Mouse (Mus musculus) heart, embryonic 14.5 days (tissue): ENCODE results near the gene Mrrf. TPM values are rescaled to one million over a fixed set of nuclear protein-coding genes. Genes with fewer than 3 reads are reported as not detected.

Experiments used
- ATAC-seq: fragments of 200-750 bp; cut with Nextera tagmentation; 2 replicates; pipeline ENCODE4 v1.8.0; 2017; ENCODE audit warnings: low read depth, moderate TSS enrichment; ENCODE audit not compliant: insufficient number of reproducible peaks, insufficient read depth, low FRiP score
- H3K27ac ChIP-seq, 2 experiments: fragments of 200-500 bp in 1 of 2; fragments of 300-500 bp in 1 of 2; sonication (generic) in 1 of 2; replicated peaks in 1 of 2; 2 replicates each; pipeline ENCODE4 v1.5.1; 2012 to 2014; ENCODE audit warnings: low read depth in 2 of 2, low read length in 2 of 2, control low read depth in 1 of 2, mild to moderate bottlenecking in 1 of 2, mixed read lengths in 1 of 2; ENCODE audit not compliant: control insufficient read depth in 1 of 2, insufficient read depth in 1 of 2
- H3K27me3 ChIP-seq: fragments of 300-500 bp; sonication (generic); 2 replicates; pipeline ENCODE4 v1.6.1; 2014; ENCODE audit warnings: mild to moderate bottlenecking, low read length, control low read depth; ENCODE audit not compliant: control insufficient read depth, insufficient read depth
- H3K36me3 ChIP-seq: fragments of 300-500 bp; sonication (generic); 2 replicates; pipeline ENCODE4 v1.6.1; 2014; ENCODE audit warnings: mild to moderate bottlenecking, control low read depth, low read length, mixed read lengths; ENCODE audit not compliant: control insufficient read depth, insufficient read depth
- H3K4me1 ChIP-seq, 2 experiments: fragments of 200-500 bp in 1 of 2; fragments of 300-500 bp in 1 of 2; sonication (generic) in 1 of 2; 2 replicates each; pipeline ENCODE4 v1.6.1; 2012 to 2014; ENCODE audit warnings: low read length in 2 of 2, control low read depth in 1 of 2, mixed read lengths in 1 of 2; ENCODE audit not compliant: control insufficient read depth in 2 of 2, insufficient read depth in 2 of 2
- H3K4me2 ChIP-seq: fragments of 300-500 bp; sonication (generic); 2 replicates; pipeline ENCODE4 v1.6.1; 2014; ENCODE audit warnings: mild to moderate bottlenecking, low read length
- H3K4me3 ChIP-seq, 2 experiments: fragments of 200-500 bp in 1 of 2; fragments of 300-500 bp in 1 of 2; sonication (generic) in 1 of 2; 2 replicates each; pipeline ENCODE4 v1.5.1; 2012 to 2014; ENCODE audit warnings: low read length in 2 of 2, mild to moderate bottlenecking in 2 of 2, control low read depth in 1 of 2, low read depth in 1 of 2, moderate library complexity in 1 of 2; ENCODE audit not compliant: control insufficient read depth in 1 of 2, insufficient read depth in 1 of 2
- H3K9ac ChIP-seq: fragments of 300-500 bp; sonication (generic); 2 replicates; pipeline ENCODE4 v1.6.1; 2014; ENCODE audit warnings: mild to moderate bottlenecking, low read length
- H3K9me3 ChIP-seq: fragments of 300-500 bp; sonication (generic); 2 replicates; pipeline ENCODE4 v1.6.1; 2016; ENCODE audit warnings: low read length, control low read depth; ENCODE audit not compliant: control insufficient read depth
- WGBS: fragments of 180-500 bp; shearing (Covaris S2); extraction: QIAGEN DNeasy Blood & Tissue Kit; methylation state at CpG from one replicate; pipeline ENCODE4 v1.1.7; 2014; 5-methylcytosine and 5-hydroxymethylcytosine counted together
- polyA plus RNA-seq: library from polyadenylated mRNA; unstranded; fragments of >200 nt; fragmentation: Nextera tagmentation; extraction: Ambion mirVana; gene quantifications from 2 replicates; pipeline ENCODE4 v1.2.1, GENCODE M21; 2014

Mrrf gene
- polyA plus RNA-seq, 1 experiment from 2014 or later = 45.1 TPM

- Histone ChIP-seq H3K27me3 (peaks cover 41% of the 10 kb centered on the region), H3K27ac (no peak overlapping the region), H3K9ac (peak overlapping the region; percentile 68), H3K4me2 (peak overlapping the region; percentile 86), H3K9me3 (no peaks in the 10 kb centered on the region), H3K4me1 (peaks cover 27 to 31% of the 10 kb centered on the region in 2 experiments), H3K36me3 (no peaks in the 10 kb centered on the region), H3K4me3 (peak overlapping the region in 1 of 2 experiments; percentile 41; a peak in 3 of 4 replicates)
- ATAC-seq = no peak
- WGBS = 20% methylated on average over 5 of the region's 5 CpGs
Measured at GRCm38 (mm10) chr2:36202611-36202880, 66.4 kb downstream of the Mrrf start.

DNA sequence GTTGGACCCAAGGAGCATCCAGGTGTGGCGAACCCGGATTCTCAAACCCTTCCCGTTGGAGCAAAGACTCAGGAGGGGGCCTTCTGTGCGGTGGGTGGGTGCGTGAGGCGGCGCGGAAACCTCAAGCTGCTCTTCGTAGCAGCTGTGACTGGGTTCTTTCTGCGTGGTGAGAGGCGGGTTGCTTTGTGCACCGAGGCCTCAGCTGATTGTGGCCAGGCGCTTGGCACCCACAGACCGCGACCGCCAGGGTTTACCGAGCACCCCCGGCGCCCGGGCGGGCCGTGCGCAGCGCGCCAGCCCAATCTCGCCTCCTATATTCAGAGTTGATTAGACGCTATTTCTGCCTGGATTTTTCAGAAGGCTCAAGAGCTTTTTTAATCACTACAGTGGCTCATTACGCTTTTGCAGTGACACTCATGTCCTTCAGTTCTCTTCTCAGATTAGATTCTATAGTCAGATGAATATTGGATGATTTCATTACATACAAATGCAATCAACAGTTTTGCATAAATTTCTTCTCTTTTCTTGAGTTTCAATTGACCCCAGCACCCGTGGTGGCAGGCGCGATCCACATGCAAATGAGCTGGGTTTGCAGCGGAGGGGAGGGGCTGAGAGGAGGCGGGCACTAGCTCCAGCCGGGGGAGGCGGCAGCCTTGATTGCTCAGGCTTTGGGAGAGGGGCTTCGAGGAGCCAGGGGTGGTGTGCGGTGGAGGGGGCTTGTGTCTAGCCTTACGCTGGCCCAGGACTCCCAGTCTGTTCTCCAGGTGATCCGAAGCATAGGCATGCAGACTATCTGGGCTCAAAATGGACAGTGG, 67.0 kb downstream of the Mrrf start:
- WGBS = 1% methylated on average over 39 of the region's 39 CpGs
- Histone ChIP-seq H3K36me3 (no peaks in the 10 kb centered on the region), H3K4me1 (peaks cover 22 to 24% of the 10 kb centered on the region in 2 experiments), H3K4me3 (peak overlapping the region; percentile 26 to 41), H3K27ac (no peak overlapping the region; a peak in 1 of 4 replicates), H3K4me2 (peak overlapping the region; percentile 86), H3K27me3 (peaks cover 41% of the 10 kb centered on the region), H3K9me3 (no peaks in the 10 kb centered on the region), H3K9ac (peak overlapping the region; percentile 68)
- ATAC-seq = 0 out of 2 replicates have a peak, but pooled peaks have one; percentile 36

DNA sequence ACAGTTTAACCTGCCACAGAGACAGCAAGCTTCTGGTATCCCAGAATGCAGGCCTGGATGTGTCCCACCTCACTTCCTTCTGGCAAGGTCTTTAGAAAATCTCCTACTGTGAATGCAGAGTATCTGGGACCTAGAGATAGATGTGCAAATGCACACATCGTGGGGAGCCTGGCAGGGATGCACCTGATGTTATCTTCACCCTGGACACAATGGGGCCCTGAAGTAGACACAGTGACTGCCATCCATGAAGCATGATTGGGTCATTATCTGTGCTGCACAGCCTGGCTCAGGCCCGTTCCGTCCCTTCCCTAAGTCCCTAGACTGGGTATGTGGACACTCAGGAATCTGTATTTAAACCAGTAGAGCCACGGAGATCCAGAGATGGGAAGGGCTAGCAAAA, 68.4 kb downstream of the Mrrf start:
- H3K4me2 ChIP-seq = no peak overlapping the region

DNA sequence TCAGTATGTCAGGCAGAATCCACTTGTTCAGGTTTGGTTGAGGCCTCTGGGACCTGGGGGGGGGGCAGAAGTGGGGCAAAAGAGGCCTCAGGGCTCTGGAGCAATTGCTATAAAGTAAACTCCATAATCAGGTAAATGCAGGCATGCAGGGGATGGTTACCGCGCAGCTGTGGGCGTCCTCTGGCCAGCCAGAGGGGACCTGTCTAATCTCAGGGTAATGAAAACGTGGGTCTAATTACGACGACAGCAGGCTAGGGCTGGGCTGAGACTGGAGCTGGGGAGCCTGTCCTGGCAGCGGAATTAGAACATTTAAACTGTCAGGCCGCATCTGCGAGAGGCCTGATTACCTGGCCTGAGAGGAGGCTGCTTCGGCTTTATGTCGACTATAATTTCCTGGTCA, 70.9 kb downstream of the Mrrf start:
- Histone ChIP-seq H3K4me2 (no peak overlapping the region), H3K9ac (no peak overlapping the region), H3K27me3 (peaks cover 44% of the 10 kb centered on the region), H3K4me1 (peaks cover 19% of the 10 kb centered on the region in 2 experiments), H3K9me3 (no peaks in the 10 kb centered on the region), H3K27ac (no peak overlapping the region), H3K4me3 (no peak overlapping the region), H3K36me3 (no peaks in the 10 kb centered on the region)
- ATAC-seq = no peak
- 69% methylated on average over 11 of the region's 11 CpGs for WGBS

More for the DNA sequence above, 68.4 kb downstream of the Mrrf start:
- no peak overlapping the region for H3K9ac ChIP-seq
- H3K27ac ChIP-seq = no peak overlapping the region
- no peak overlapping the region for H3K4me3 ChIP-seq
- ATAC-seq = no peak
- H3K4me1 ChIP-seq = peaks cover 14 to 15% of the 10 kb centered on the region in 2 experiments
- no peaks in the 10 kb centered on the region for H3K36me3 ChIP-seq
- H3K27me3 ChIP-seq = peaks cover 48% of the 10 kb centered on the region
- 51% methylated on average over 4 of the region's 4 CpGs for WGBS
- H3K9me3 ChIP-seq = no peaks in the 10 kb centered on the region

GRCm38 (mm10) chr2:36210796-36211195, 74.6 kb downstream of the Mrrf start:
- Histone ChIP-seq H3K4me2 (peak overlapping the region; percentile 54), H3K36me3 (no peaks in the 10 kb centered on the region), H3K4me1 (peaks cover 19 to 30% of the 10 kb centered on the region in 2 experiments), H3K27me3 (peaks cover 16% of the 10 kb centered on the region), H3K9me3 (no peaks in the 10 kb centered on the region), H3K9ac (0 out of 2 replicates have a peak overlapping the region, but pooled peaks have one; percentile 41), H3K27ac (no peak overlapping the region), H3K4me3 (peak overlapping the region; percentile 10 to 27; a peak in 3 of 4 replicates)
- WGBS = 8% methylated on average over 33 of the region's 34 CpGs
- ATAC-seq = no peak

- Histone ChIP-seq H3K9ac (no peak overlapping the region), H3K4me1 (peaks cover 28 to 40% of the 10 kb centered on the region in 2 experiments), H3K27ac (no peak overlapping the region), H3K9me3 (no peaks in the 10 kb centered on the region), H3K36me3 (no peaks in the 10 kb centered on the region), H3K4me3 (no peak overlapping the region), H3K4me2 (no peak overlapping the region), H3K27me3 (peaks cover 16% of the 10 kb centered on the region)
- no peak for ATAC-seq
- WGBS = 64% methylated on average over 7 of the region's 7 CpGs
Measured at GRCm38 (mm10) chr2:36211785-36212184, 75.6 kb downstream of the Mrrf start.

DNA sequence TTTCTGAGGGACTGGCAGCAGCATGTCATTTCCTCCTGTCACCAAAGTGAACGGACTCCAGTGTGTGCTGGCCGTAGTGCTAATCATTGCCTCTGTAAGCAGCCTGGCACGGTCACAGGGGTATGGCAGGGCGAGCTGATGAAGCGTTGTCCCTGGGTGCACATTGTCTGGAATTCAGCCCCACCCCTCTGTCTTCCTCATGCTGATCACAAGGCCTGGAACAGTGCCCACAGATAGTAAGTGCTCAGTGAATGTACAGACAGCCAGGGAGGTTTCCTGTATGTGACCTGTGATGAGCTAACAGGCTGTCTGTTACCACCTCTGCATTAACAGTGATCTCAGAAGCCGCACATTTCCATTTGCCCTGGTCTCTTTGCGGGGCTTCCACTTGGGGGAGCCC, 76.9 kb downstream of the Mrrf start:
- ATAC-seq = peak; percentile 59
- 8% methylated on average over 7 of the region's 7 CpGs for WGBS
- Histone ChIP-seq H3K36me3 (no peaks in the 10 kb centered on the region), H3K4me2 (peak overlapping the region; percentile 28), H3K27ac (peak overlapping the region; percentile 12 to 75), H3K27me3 (peaks cover 16% of the 10 kb centered on the region), H3K9ac (peak overlapping the region; percentile 34; the same call in 1 of the 2 replicates), H3K4me1 (peaks cover 39 to 53% of the 10 kb centered on the region in 2 experiments), H3K4me3 (no peak overlapping the region), H3K9me3 (no peaks in the 10 kb centered on the region)
